Mouse (Mus musculus): ENCODE data around the gene Ramp1. TPM values are rescaled to one million over a fixed set of nuclear protein-coding genes. Genes with fewer than 3 reads are reported as not detected.

Ramp1 gene
- polyA plus RNA-seq, 1 experiment from 2014 or later, result 13.8 TPM

GRCm38 (mm10) chr1:91248970-91249369 is 69.3 kb downstream of the Ramp1 start:
- H3K4me3 ChIP-seq, result no peak overlapping the region
- 44% methylated on average over 4 of the region's 4 CpGs for WGBS
- ATAC-seq (ENCODE audit: low FRiP score, low read depth), result no peak
- no peak overlapping the region for H3K9ac ChIP-seq
- H3K27ac ChIP-seq (replicated peaks), result no peak overlapping the region
- H3K4me1 ChIP-seq (replicated peaks), result peaks cover 30% of the 10 kb centered on the region
- H3K9me3 ChIP-seq, result no peaks in the 10 kb centered on the region
- peak overlapping the region; percentile 79 for H3K4me2 ChIP-seq
- H3K27me3 ChIP-seq, result no peaks in the 10 kb centered on the region
- no peaks in the 10 kb centered on the region for H3K36me3 ChIP-seq

- Histone ChIP-seq H3K9me3 (no peaks in the 10 kb centered on the region), H3K36me3 (no peaks in the 10 kb centered on the region; the same call in 1 of the 2 replicates), H3K9ac (peak within 1 kb of the TSS; percentile 96), H3K4me2 (peak within 1 kb of the TSS; percentile 79), H3K4me3 (peak within 1 kb of the TSS; percentile 88), H3K27me3 (no peaks in the 10 kb centered on the region), H3K4me1 (replicated peaks) (peaks cover 30% of the 10 kb centered on the region), H3K27ac (replicated peaks) (peak within 1 kb of the TSS; percentile 84)
- WGBS, result under 1% methylated on average over 43 of the region's 43 CpGs
- peak; percentile 100 for ATAC-seq (ENCODE audit: low FRiP score, low read depth)
Measured at GRCm38 (mm10) chr1:91249564-91250414, 70.2 kb downstream of the Ramp1 start, which contains the start of gene Ube2f. Ube2f (plus strand) TSS chr1:91250304.

GRCm38 (mm10) chr1:91250415-91251147 is 71.0 kb downstream of the Ramp1 start:
- no peak for ATAC-seq (ENCODE audit: low FRiP score, low read depth)
- Histone ChIP-seq H3K27me3 (no peaks in the 10 kb centered on the region), H3K9me3 (no peaks in the 10 kb centered on the region), H3K4me2 (peak overlapping the region; percentile 79), H3K36me3 (no peaks in the 10 kb centered on the region; the same call in 1 of the 2 replicates), H3K4me3 (peak overlapping the region; percentile 88), H3K27ac (replicated peaks) (peak overlapping the region; percentile 84), H3K4me1 (replicated peaks) (peaks cover 30% of the 10 kb centered on the region), H3K9ac (peak overlapping the region; percentile 96)
- under 1% methylated on average over 63 of the region's 70 CpGs for WGBS

GRCm38 (mm10) chr1:91251148-91251650 is 71.6 kb downstream of the Ramp1 start:
- Histone ChIP-seq H3K9me3 (no peaks in the 10 kb centered on the region), H3K4me2 (peak overlapping the region; percentile 79), H3K27me3 (no peaks in the 10 kb centered on the region), H3K27ac (replicated peaks) (no peak overlapping the region; the same call in 1 of the 2 replicates), H3K4me3 (peak overlapping the region; percentile 88), H3K4me1 (replicated peaks) (peaks cover 30% of the 10 kb centered on the region), H3K36me3 (no peaks in the 10 kb centered on the region; the same call in 1 of the 2 replicates), H3K9ac (peak overlapping the region; percentile 96)
- no peak for ATAC-seq (ENCODE audit: low FRiP score, low read depth)
- 55% methylated on average over 5 of the region's 5 CpGs for WGBS

- Histone ChIP-seq H3K4me3 (0 out of 2 replicates have a peak overlapping the region, but pooled peaks have one; percentile 88), H3K27me3 (no peaks in the 10 kb centered on the region), H3K4me2 (peak overlapping the region; percentile 79; the same call in 1 of the 2 replicates), H3K9ac (no peak overlapping the region), H3K9me3 (no peaks in the 10 kb centered on the region), H3K27ac (replicated peaks) (no peak overlapping the region), H3K4me1 (replicated peaks) (peaks cover 30% of the 10 kb centered on the region), H3K36me3 (no peaks in the 10 kb centered on the region; the same call in 1 of the 2 replicates)
- no peak for ATAC-seq (ENCODE audit: low FRiP score, low read depth)
- 68% methylated on average over 8 of the region's 8 CpGs for WGBS
Measured at GRCm38 (mm10) chr1:91251927-91252326, 72.3 kb downstream of the Ramp1 start.

- no peaks in the 10 kb centered on the region for H3K9me3 ChIP-seq
- no peak for ATAC-seq (ENCODE audit: low FRiP score, low read depth)
- no peak overlapping the region for H3K9ac ChIP-seq
- H3K27me3 ChIP-seq, result no peaks in the 10 kb centered on the region
- H3K36me3 ChIP-seq, result no peaks in the 10 kb centered on the region; the same call in 1 of the 2 replicates
- H3K27ac ChIP-seq (replicated peaks), result no peak overlapping the region
- H3K4me1 ChIP-seq (replicated peaks), result peaks cover under 1% of the 10 kb centered on the region; the same call in 1 of the 2 replicates
- H3K4me3 ChIP-seq, result no peak overlapping the region
- no peak overlapping the region for H3K4me2 ChIP-seq
Measured at GRCm38 (mm10) chr1:91257918-91258317, 78.3 kb downstream of the Ramp1 start.

GRCm38 (mm10) chr1:91259794-91260193 is 80.2 kb downstream of the Ramp1 start:
- ATAC-seq (ENCODE audit: low FRiP score, low read depth), result no peak
- Histone ChIP-seq H3K27ac (replicated peaks) (no peak overlapping the region), H3K4me1 (replicated peaks) (no peaks in the 10 kb centered on the region), H3K9ac (no peak overlapping the region), H3K27me3 (no peaks in the 10 kb centered on the region), H3K4me3 (no peak overlapping the region), H3K9me3 (no peaks in the 10 kb centered on the region), H3K4me2 (no peak overlapping the region), H3K36me3 (no peaks in the 10 kb centered on the region)
- WGBS, result 91% methylated on average over 5 of the region's 5 CpGs

- WGBS, result 92% methylated on average over 7 of the region's 7 CpGs
Measured at GRCm38 (mm10) chr1:91262508-91262907, 82.9 kb downstream of the Ramp1 start.

GRCm38 (mm10) chr1:91272260-91272659 is 92.6 kb downstream of the Ramp1 start:
- no peak overlapping the region for H3K4me3 ChIP-seq
- H3K4me2 ChIP-seq, result no peak overlapping the region
- ATAC-seq (ENCODE audit: low FRiP score, low read depth), result no peak
- WGBS, result 93% methylated on average over 2 of the region's 2 CpGs
- peaks cover 11% of the 10 kb centered on the region for H3K36me3 ChIP-seq
- H3K4me1 ChIP-seq (replicated peaks), result no peaks in the 10 kb centered on the region
- no peaks in the 10 kb centered on the region for H3K27me3 ChIP-seq
- H3K9ac ChIP-seq, result no peak overlapping the region
- H3K9me3 ChIP-seq, result no peaks in the 10 kb centered on the region
- H3K27ac ChIP-seq (replicated peaks), result no peak overlapping the region

More at GRCm38 (mm10) chr1:91262508-91262907, 82.9 kb downstream of the Ramp1 start:
- peaks cover 22% of the 10 kb centered on the region for H3K36me3 ChIP-seq
- H3K9me3 ChIP-seq, result no peaks in the 10 kb centered on the region
- ATAC-seq (ENCODE audit: low FRiP score, low read depth), result no peak
- H3K27me3 ChIP-seq, result no peaks in the 10 kb centered on the region
- H3K4me2 ChIP-seq, result no peak overlapping the region
- H3K27ac ChIP-seq (replicated peaks), result no peak overlapping the region
- no peak overlapping the region for H3K9ac ChIP-seq
- no peaks in the 10 kb centered on the region for H3K4me1 ChIP-seq (replicated peaks)
- no peak overlapping the region for H3K4me3 ChIP-seq

All from hindbrain, embryonic 15.5 days (tissue).